16 mouse cellular contexts compared by ENCODE assay signal in the genomic region with DNA sequence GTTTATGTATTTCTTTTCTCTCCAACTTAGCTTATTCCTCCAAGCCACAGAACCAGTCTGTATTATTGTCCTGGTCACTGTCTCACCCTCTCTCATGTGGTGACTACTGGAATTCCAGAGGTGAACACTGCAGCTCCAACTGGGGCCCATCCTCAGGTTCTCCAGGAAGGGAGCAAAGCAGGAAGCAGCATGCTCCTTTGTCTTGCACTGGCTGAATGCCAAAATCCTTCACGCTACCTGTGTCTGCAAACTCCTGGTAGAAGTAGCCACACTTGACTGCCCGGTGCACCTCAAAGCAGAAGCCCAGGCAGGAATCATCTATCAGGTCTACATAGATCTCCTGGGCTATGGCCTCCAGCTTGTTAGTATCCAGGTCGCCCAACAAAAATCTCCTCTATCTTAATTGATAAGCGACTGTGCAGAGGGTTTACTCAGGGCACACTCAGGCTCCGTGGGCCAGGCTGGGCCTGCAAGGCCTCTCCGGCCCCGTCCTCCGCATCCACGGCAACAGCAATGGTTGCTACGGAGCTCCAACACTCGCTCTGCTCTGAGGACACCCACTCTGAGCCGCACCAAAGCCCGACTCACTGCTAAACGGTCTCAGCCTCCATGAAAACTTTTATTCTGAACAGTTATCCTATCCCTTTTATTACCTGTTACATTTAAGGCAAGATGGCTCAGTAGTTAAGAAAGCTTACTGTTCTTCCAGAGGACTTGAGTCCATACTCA. TPM values are rescaled to one million over a fixed set of nuclear protein-coding genes. Genes with fewer than 3 reads are reported as not detected.
DNase-seq lines count a peak whose midpoint lies in the region; ATAC-seq and TF ChIP-seq lines count a peak whose summit lies in the region.
"Had no signal": no experiment of that assay in that cellular context is flagged by ENCODE, and none has a peak within 500 bp of the region (broad histone marks: within the 10 kb centered on the region; RNA-seq: fewer than 3 reads in every experiment).

No protein-coding gene starts in this region.

- no peaks in the 10 kb centered on the region for H3K9me3 ChIP-seq in hindbrain, embryonic 14.5 days (ENCODE audit: control insufficient read depth, low read length)
- no peaks in the 10 kb centered on the region for H3K9me3 ChIP-seq in hindbrain, embryonic 12.5 days (replicated peaks)
- H3K9me3 ChIP-seq in midbrain, embryonic 12.5 days = no peaks in the 10 kb centered on the region
- H3K9me3 ChIP-seq in midbrain, embryonic 13.5 days = no peaks in the 10 kb centered on the region
- no peaks in the 10 kb centered on the region for H3K9me3 ChIP-seq in intestine, postnatal 0 days (ENCODE audit: control insufficient read depth)
- H3K9me3 ChIP-seq: liver, embryonic 15.5 days had no signal

- no peak overlapping the region for H3K4me3 ChIP-seq in hindbrain, embryonic 14.5 days (replicated peaks; ENCODE audit: low read length)
- no peak overlapping the region for H3K4me3 ChIP-seq in hindbrain, embryonic 12.5 days
- no peak overlapping the region for H3K4me3 ChIP-seq in midbrain, embryonic 12.5 days
- H3K4me3 ChIP-seq in midbrain, embryonic 13.5 days (replicated peaks) = no peak overlapping the region
- H3K4me3 ChIP-seq in intestine, postnatal 0 days (ENCODE audit: low read depth, low read length) = no peak overlapping the region
- H3K4me3 ChIP-seq: liver, embryonic 15.5 days had no signal

- H3K36me3 ChIP-seq in hindbrain, embryonic 14.5 days (replicated peaks; ENCODE audit: control insufficient read depth, insufficient read depth) = no peaks in the 10 kb centered on the region
- no peaks in the 10 kb centered on the region for H3K36me3 ChIP-seq in hindbrain, embryonic 12.5 days
- H3K36me3 ChIP-seq in midbrain, embryonic 12.5 days = no peaks in the 10 kb centered on the region
- no peaks in the 10 kb centered on the region; the same call in 1 of the 2 replicates for H3K36me3 ChIP-seq in midbrain, embryonic 13.5 days
- H3K36me3 ChIP-seq in intestine, postnatal 0 days (ENCODE audit: control insufficient read depth, insufficient read depth) = no peaks in the 10 kb centered on the region
- H3K36me3 ChIP-seq: liver, embryonic 15.5 days had no signal

- DNase-seq in cerebellum, postnatal 10 days = peak; percentile 7 to 13
- no peak for DNase-seq in cerebellum, postnatal 36 days
- no peak for DNase-seq in hindbrain, embryonic 14.5 days (ENCODE audit: low spot score)
- no peak for DNase-seq in right cerebral cortex, postnatal 4 days
- DNase-seq: cerebellum, adult 9-10 months; heart, postnatal 4 days; layer of hippocampus, postnatal 36 days; left cerebral cortex, postnatal 4 days; thymus, postnatal 4 days had no signal

- no peak overlapping the region for H3K4me2 ChIP-seq in hindbrain, embryonic 14.5 days (replicated peaks)
- no peak overlapping the region for H3K4me2 ChIP-seq in hindbrain, embryonic 12.5 days (replicated peaks)
- H3K4me2 ChIP-seq in midbrain, embryonic 12.5 days (replicated peaks) = no peak overlapping the region
- H3K4me2 ChIP-seq in midbrain, embryonic 13.5 days (replicated peaks) = no peak overlapping the region
- no peak overlapping the region for H3K4me2 ChIP-seq in intestine, postnatal 0 days (replicated peaks; ENCODE audit: low read depth)
- H3K4me2 ChIP-seq: liver, embryonic 15.5 days had no signal

- ATAC-seq in hindbrain, embryonic 14.5 days (ENCODE audit: low FRiP score) = peak; percentile 27; the same call in 1 of the 2 replicates
- no peak for ATAC-seq in hindbrain, embryonic 12.5 days (ENCODE audit: low FRiP score)
- ATAC-seq in midbrain, embryonic 12.5 days (ENCODE audit: low FRiP score, low read depth) = 0 out of 2 replicates have a peak, but pooled peaks have one; percentile 65
- ATAC-seq in midbrain, embryonic 13.5 days = no peak
- ATAC-seq in intestine, postnatal 0 days = peak; percentile 59
- ATAC-seq: Patski had no signal

- TF ChIP-seq CTCF in intestine, postnatal 0 days (IDR thresholded peaks at IDR 0.05; ENCODE audit: low read depth) = no peak

- 68% methylated on average over 14 of the region's 14 CpGs for WGBS in hindbrain, embryonic 14.5 days
- 83% methylated on average over 14 of the region's 14 CpGs for WGBS in hindbrain, embryonic 12.5 days
- 74% methylated on average over 14 of the region's 14 CpGs for WGBS in midbrain, embryonic 12.5 days
- 73% methylated on average over 14 of the region's 14 CpGs for WGBS in midbrain, embryonic 13.5 days
- WGBS in intestine, postnatal 0 days = 54% methylated on average over 14 of the region's 14 CpGs

- H3K9ac ChIP-seq in hindbrain, embryonic 14.5 days = no peak overlapping the region
- H3K9ac ChIP-seq in hindbrain, embryonic 12.5 days = no peak overlapping the region
- H3K9ac ChIP-seq in midbrain, embryonic 12.5 days (replicated peaks) = no peak overlapping the region
- H3K9ac ChIP-seq in midbrain, embryonic 13.5 days (replicated peaks) = no peak overlapping the region
- no peak overlapping the region for H3K9ac ChIP-seq in intestine, postnatal 0 days (ENCODE audit: low read depth, low read length)
- H3K9ac ChIP-seq: liver, embryonic 15.5 days had no signal

- H3K4me1 ChIP-seq in hindbrain, embryonic 14.5 days (replicated peaks; ENCODE audit: control insufficient read depth, insufficient read depth, low read length) = no peaks in the 10 kb centered on the region
- 0 out of 2 replicates have a peak, but pooled peaks cover 2% of the 10 kb centered on the region for H3K4me1 ChIP-seq in hindbrain, embryonic 12.5 days
- no peaks in the 10 kb centered on the region for H3K4me1 ChIP-seq in midbrain, embryonic 12.5 days
- no peaks in the 10 kb centered on the region for H3K4me1 ChIP-seq in midbrain, embryonic 13.5 days (replicated peaks)
- H3K4me1 ChIP-seq in intestine, postnatal 0 days (replicated peaks; ENCODE audit: control insufficient read depth, insufficient read depth, low read length) = no peaks in the 10 kb centered on the region
- H3K4me1 ChIP-seq: liver, embryonic 15.5 days had no signal

- H3K27ac ChIP-seq in hindbrain, embryonic 14.5 days = no peak overlapping the region
- H3K27ac ChIP-seq in hindbrain, embryonic 12.5 days = no peak overlapping the region
- no peak overlapping the region for H3K27ac ChIP-seq in midbrain, embryonic 12.5 days (replicated peaks)
- H3K27ac ChIP-seq in midbrain, embryonic 13.5 days = no peak overlapping the region
- no peak overlapping the region for H3K27ac ChIP-seq in intestine, postnatal 0 days (ENCODE audit: low read depth, low read length)
- H3K27ac ChIP-seq: liver, embryonic 15.5 days had no signal

- H3K27me3 ChIP-seq in hindbrain, embryonic 14.5 days (ENCODE audit: control insufficient read depth, insufficient read depth, low read length) = no peaks in the 10 kb centered on the region
- H3K27me3 ChIP-seq in hindbrain, embryonic 12.5 days = no peaks in the 10 kb centered on the region
- no peaks in the 10 kb centered on the region for H3K27me3 ChIP-seq in midbrain, embryonic 12.5 days
- no peaks in the 10 kb centered on the region for H3K27me3 ChIP-seq in midbrain, embryonic 13.5 days
- H3K27me3 ChIP-seq in intestine, postnatal 0 days (replicated peaks; ENCODE audit: control insufficient read depth, insufficient read depth, low read length) = no peaks in the 10 kb centered on the region
- H3K27me3 ChIP-seq: CH12.LX; liver, embryonic 15.5 days; Patski had no signal

RNA-seq across cellular contexts. Expression of gene Gpr137c, which starts 44.3 kb away (rescaled TPM):
- 18.8 and 19.7 TPM in 2 replicates for polyA plus RNA-seq in hindbrain, embryonic 14.5 days (2014; fragmentation: Nextera tagmentation; extraction: Ambion mirVana)
- 11.7 and 12.1 TPM in 2 replicates for polyA plus RNA-seq in hindbrain, embryonic 12.5 days (2016; fragmentation: Nextera tagmentation; extraction: Ambion mirVana)
- 12.2 and 14.8 TPM in 2 replicates for polyA plus RNA-seq in midbrain, embryonic 12.5 days (2016; fragmentation: Nextera tagmentation; extraction: Ambion mirVana)
- polyA plus RNA-seq in midbrain, embryonic 13.5 days (2015; fragmentation: Nextera tagmentation; extraction: Ambion mirVana) = 13.8 and 15.0 TPM in 2 replicates
- polyA plus RNA-seq in intestine, postnatal 0 days (2015; fragmentation: Nextera tagmentation; extraction: Ambion mirVana) = 1.4 and 2.0 TPM in 2 replicates

RNA-seq across cellular contexts. Expression of gene Txndc16, which starts 45.0 kb away (rescaled TPM):
- polyA plus RNA-seq in hindbrain, embryonic 14.5 days (2014; fragmentation: Nextera tagmentation; extraction: Ambion mirVana) = 41.1 and 45.6 TPM in 2 replicates
- polyA plus RNA-seq in hindbrain, embryonic 12.5 days (2016; fragmentation: Nextera tagmentation; extraction: Ambion mirVana) = 31.8 and 33.0 TPM in 2 replicates
- 26.9 and 27.2 TPM in 2 replicates for polyA plus RNA-seq in midbrain, embryonic 12.5 days (2016; fragmentation: Nextera tagmentation; extraction: Ambion mirVana)
- 29.9 and 30.5 TPM in 2 replicates for polyA plus RNA-seq in midbrain, embryonic 13.5 days (2015; fragmentation: Nextera tagmentation; extraction: Ambion mirVana)
- polyA plus RNA-seq in intestine, postnatal 0 days (2015; fragmentation: Nextera tagmentation; extraction: Ambion mirVana) = 4.2 and 5.2 TPM in 2 replicates

Comparison
In these comparisons a context has a peak if more than half of its experiments do, and no peak if none do; other contexts are left out.
1. DNase-seq: peak in cerebellum, postnatal 10 days (2 of 2); none in cerebellum, postnatal 36 days (0 of 2), hindbrain, embryonic 14.5 days (single experiment) and right cerebral cortex, postnatal 4 days (single experiment).
2. ATAC-seq: peak in hindbrain, embryonic 14.5 days (single experiment), midbrain, embryonic 12.5 days (single experiment) and intestine, postnatal 0 days (single experiment); none in hindbrain, embryonic 12.5 days (single experiment) and midbrain, embryonic 13.5 days (single experiment).